Mouse (Mus musculus) hindbrain, embryonic 11.5 days (tissue): ENCODE measurements around the gene Lrpprc. TPM values are rescaled to one million over a fixed set of nuclear protein-coding genes. Genes with fewer than 3 reads are reported as not detected.

Experiments used
- ATAC-seq: fragments of 200-750 bp; cut with Nextera tagmentation; 2 replicates; pipeline ENCODE4 v1.8.0; 2017; ENCODE audit warnings: mild to moderate bottlenecking, moderate TSS enrichment, moderate library complexity; ENCODE audit not compliant: low FRiP score
- DNase-seq: peaks from one replicate; pipeline ENCODE4 v3.0.0-alpha.2; 2015; ENCODE audit warnings: low spot score
- H3K27ac ChIP-seq: fragments of 300-500 bp; sonication (generic); 2 replicates; pipeline ENCODE4 v1.5.1; 2014; ENCODE audit warnings: mild to moderate bottlenecking, low read depth, low read length
- H3K27me3 ChIP-seq: fragments of 300-500 bp; sonication (generic); 2 replicates; pipeline ENCODE4 v1.6.1; 2014; ENCODE audit warnings: mild to moderate bottlenecking, low read length, moderate library complexity, mixed read lengths; ENCODE audit not compliant: control insufficient read depth, insufficient read depth
- H3K36me3 ChIP-seq: fragments of 300-500 bp; sonication (generic); 2 replicates; pipeline ENCODE4 v1.6.1; 2014; ENCODE audit warnings: mild to moderate bottlenecking, low read length, moderate library complexity, mixed read lengths; ENCODE audit not compliant: control insufficient read depth, insufficient read depth
- H3K4me1 ChIP-seq: fragments of 300-500 bp; sonication (generic); replicated peaks from 2 replicates; pipeline ENCODE4 v1.6.1; 2014; ENCODE audit warnings: low read length, mixed read lengths; ENCODE audit not compliant: control insufficient read depth, insufficient read depth
- H3K4me2 ChIP-seq: fragments of 300-500 bp; sonication (generic); replicated peaks from 2 replicates; pipeline ENCODE4 v1.6.1; 2014; ENCODE audit warnings: mild to moderate bottlenecking, low read depth, low read length
- H3K4me3 ChIP-seq: fragments of 300-500 bp; sonication (generic); 2 replicates; pipeline ENCODE4 v1.5.1; 2014; ENCODE audit warnings: low read depth, low read length
- H3K9ac ChIP-seq: fragments of 300-500 bp; sonication (generic); 2 replicates; pipeline ENCODE4 v1.6.1; 2014; ENCODE audit warnings: low read depth, low read length
- H3K9me3 ChIP-seq: fragments of 300-500 bp; sonication (generic); 2 replicates; pipeline ENCODE4 v1.6.1; 2016; ENCODE audit warnings: low read length; ENCODE audit not compliant: control insufficient read depth
- WGBS: fragments of 180-500 bp; shearing (Covaris S2); extraction: QIAGEN DNeasy Blood & Tissue Kit; methylation state at CpG from one replicate; pipeline ENCODE4 v1.1.7; 2014; 5-methylcytosine and 5-hydroxymethylcytosine counted together
- polyA plus RNA-seq: library from polyadenylated mRNA; unstranded; fragments of >200 nt; fragmentation: Nextera tagmentation; extraction: Ambion mirVana; gene quantifications from 2 replicates; pipeline ENCODE4 v1.2.1, GENCODE M21; 2014

The Lrpprc gene
- polyA plus RNA-seq, 1 experiment from 2014 or later, result 50.8 TPM

DNA sequence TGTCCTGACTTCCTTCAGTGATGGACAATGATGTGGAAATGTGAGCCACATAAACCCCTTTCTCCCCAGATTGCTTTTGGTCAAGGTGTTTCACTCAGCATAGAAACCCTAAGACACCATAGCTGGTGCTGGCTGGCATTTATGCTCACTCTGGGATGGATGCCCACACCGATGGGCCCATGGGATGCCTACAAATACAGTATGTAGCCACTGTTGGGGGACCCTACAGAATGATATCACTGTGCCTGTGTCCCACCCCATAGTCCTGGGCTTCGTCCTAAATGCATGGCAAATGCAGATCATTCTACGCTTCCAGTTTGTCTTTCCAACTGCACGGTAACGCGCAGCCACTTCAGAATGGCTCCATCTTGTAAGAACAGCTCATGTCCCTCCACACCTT, 10.3 kb downstream of the Lrpprc start:
- DNase-seq, result no peak
- ATAC-seq, result no peak
- no peak overlapping the region for H3K27ac ChIP-seq
- no peak overlapping the region for H3K9ac ChIP-seq
- no peaks in the 10 kb centered on the region for H3K9me3 ChIP-seq
- H3K4me2 ChIP-seq, result no peak overlapping the region
- H3K4me3 ChIP-seq, result no peak overlapping the region
- no peaks in the 10 kb centered on the region for H3K27me3 ChIP-seq
- 99% methylated on average over 6 of the region's 6 CpGs for WGBS
- no peaks in the 10 kb centered on the region for H3K4me1 ChIP-seq
- H3K36me3 ChIP-seq, result no peaks in the 10 kb centered on the region

DNA sequence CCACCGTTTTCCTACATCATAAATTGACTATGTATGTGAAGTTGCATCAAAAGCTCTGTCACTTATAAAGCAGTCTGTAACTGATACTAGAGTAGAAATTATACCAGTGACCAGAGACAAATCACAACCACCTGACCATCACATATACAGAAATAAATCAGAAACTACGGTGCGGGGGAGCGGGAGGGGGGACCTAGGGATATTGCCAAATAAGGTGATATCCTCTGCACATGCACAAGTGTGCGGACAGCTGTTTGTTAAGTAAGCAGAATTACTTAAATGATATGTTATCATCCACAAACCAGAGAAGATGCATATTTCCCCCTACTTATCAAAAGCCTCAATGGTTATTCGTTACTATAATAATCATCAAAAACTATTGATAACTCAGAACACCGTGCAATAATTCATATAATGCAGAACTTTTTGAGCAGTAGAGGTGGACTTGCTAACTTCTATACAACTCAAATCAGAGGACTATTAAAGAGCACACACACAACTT, 12.1 kb downstream of the Lrpprc start:
- ATAC-seq, result no peak
- Histone ChIP-seq H3K9ac (no peak overlapping the region), H3K27me3 (no peaks in the 10 kb centered on the region), H3K9me3 (no peaks in the 10 kb centered on the region), H3K36me3 (no peaks in the 10 kb centered on the region), H3K4me1 (no peaks in the 10 kb centered on the region), H3K4me3 (no peak overlapping the region), H3K27ac (no peak overlapping the region), H3K4me2 (no peak overlapping the region)
- 96% methylated on average over 7 of the region's 7 CpGs for WGBS
- DNase-seq, result no peak

DNA sequence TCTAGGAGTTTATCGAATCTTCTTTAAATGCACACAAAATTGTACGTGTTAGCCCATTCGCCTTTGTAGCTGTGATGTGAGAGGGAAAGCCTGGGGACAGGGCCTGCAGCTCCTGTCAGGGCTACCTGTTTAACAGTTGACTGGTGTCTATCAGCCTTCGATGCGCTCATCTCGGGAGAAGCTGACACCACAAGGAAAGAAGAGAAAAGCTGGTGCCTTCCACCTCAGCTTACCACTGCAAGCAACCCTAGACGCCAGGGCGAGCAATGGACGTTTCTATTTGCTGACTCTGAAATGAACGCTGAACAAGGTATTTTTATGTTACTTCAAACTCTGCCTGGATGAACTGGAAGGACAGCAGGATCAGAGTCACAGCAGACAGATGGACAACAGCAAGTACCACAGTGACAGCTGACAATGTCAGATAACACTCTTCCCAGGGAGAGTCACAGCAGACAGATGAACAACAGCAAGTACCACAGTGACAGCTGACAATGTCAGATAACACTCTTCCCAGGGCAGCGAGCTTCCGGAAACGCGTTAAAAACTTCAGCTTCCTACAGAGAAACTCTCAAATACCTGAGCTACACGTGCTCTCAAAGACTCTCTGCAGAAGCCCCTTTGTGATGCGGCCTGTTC, 14.1 kb downstream of the Lrpprc start:
- H3K4me1 ChIP-seq, result no peaks in the 10 kb centered on the region
- H3K27me3 ChIP-seq, result no peaks in the 10 kb centered on the region
- ATAC-seq, result no peak
- no peak overlapping the region for H3K27ac ChIP-seq
- no peak for DNase-seq
- H3K36me3 ChIP-seq, result no peaks in the 10 kb centered on the region
- H3K4me2 ChIP-seq, result no peak overlapping the region
- no peak overlapping the region for H3K9ac ChIP-seq
- no peak overlapping the region for H3K4me3 ChIP-seq
- WGBS, result 93% methylated on average over 16 of the region's 16 CpGs
- H3K9me3 ChIP-seq, result no peaks in the 10 kb centered on the region

DNA sequence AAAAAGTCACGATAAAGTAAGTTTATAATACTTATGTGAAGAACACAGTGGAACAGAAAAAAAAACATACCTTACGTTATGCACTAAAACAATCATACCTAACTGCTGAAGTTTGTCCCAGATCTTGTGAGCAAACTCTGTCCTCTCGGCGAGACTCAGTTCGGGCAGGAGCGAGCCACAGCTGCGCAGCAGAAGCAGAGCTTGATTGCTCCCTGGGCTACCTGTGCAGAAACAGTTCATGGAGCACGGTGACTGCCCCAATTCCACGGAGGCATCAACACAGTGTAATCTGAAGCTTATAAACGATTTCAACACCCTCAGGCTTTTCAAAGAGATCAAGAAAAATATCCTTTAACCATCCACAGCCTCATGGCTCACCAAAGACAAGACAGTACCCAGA, 15.3 kb downstream of the Lrpprc start:
- Histone ChIP-seq H3K36me3 (no peaks in the 10 kb centered on the region), H3K4me1 (no peaks in the 10 kb centered on the region), H3K27ac (no peak overlapping the region), H3K4me2 (no peak overlapping the region), H3K9ac (no peak overlapping the region), H3K9me3 (no peaks in the 10 kb centered on the region), H3K4me3 (no peak overlapping the region), H3K27me3 (no peaks in the 10 kb centered on the region)
- WGBS, result 95% methylated on average over 10 of the region's 10 CpGs
- DNase-seq, result no peak
- ATAC-seq, result no peak

DNA sequence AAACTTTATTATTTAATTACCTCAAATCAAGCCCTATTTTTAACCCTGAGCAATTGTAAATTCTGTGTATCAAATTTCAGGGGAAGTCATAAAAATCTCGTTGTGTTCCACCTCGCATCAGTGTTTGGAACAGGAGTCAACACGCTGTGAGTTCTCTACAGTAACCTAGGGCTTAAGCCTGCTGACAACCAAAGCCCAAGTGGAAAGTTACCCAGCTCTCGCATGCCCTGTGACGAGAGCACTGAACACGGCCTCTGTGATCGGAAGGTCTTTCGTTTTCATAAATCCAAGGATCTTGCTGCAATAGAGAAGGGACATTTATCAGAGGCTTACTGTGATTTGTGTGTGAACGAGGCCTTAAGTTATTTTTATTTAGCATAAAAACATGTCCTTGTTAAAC, 18.7 kb downstream of the Lrpprc start:
- H3K36me3 ChIP-seq, result no peaks in the 10 kb centered on the region

DNA sequence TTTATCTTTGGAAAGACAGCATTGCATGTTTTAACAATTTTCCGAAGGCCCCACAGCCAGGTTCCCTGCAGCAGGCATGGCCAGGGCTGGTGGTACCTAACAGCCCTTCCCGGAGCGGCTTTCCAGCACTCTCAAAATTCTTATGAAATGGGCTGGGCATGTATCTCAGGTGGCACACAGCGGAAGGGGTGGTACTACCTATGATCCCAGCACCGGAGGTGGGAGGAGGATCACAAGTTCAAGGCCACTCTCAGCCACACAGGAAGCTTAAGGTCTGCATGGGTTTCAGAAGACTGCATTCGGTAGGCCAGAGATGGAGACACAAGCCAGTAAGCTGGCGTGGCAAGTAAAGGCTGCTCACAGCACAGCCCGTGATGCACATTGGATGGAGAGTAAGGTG, 31.6 kb downstream of the Lrpprc start:
- Histone ChIP-seq H3K4me3 (no peak overlapping the region), H3K36me3 (no peaks in the 10 kb centered on the region), H3K9ac (no peak overlapping the region), H3K27me3 (no peaks in the 10 kb centered on the region), H3K9me3 (no peaks in the 10 kb centered on the region), H3K4me2 (no peak overlapping the region), H3K27ac (no peak overlapping the region), H3K4me1 (no peaks in the 10 kb centered on the region)
- 79% methylated on average over 8 of the region's 8 CpGs for WGBS
- ATAC-seq (no peak), DNase-seq (no peak)

More for the DNA sequence above, 18.7 kb downstream of the Lrpprc start:
- 91% methylated on average over 9 of the region's 9 CpGs for WGBS
- Histone ChIP-seq H3K27me3 (no peaks in the 10 kb centered on the region), H3K4me2 (no peak overlapping the region), H3K9ac (no peak overlapping the region), H3K27ac (no peak overlapping the region), H3K9me3 (no peaks in the 10 kb centered on the region), H3K4me3 (no peak overlapping the region), H3K4me1 (no peaks in the 10 kb centered on the region)
- ATAC-seq, result no peak
- DNase-seq, result no peak

DNA sequence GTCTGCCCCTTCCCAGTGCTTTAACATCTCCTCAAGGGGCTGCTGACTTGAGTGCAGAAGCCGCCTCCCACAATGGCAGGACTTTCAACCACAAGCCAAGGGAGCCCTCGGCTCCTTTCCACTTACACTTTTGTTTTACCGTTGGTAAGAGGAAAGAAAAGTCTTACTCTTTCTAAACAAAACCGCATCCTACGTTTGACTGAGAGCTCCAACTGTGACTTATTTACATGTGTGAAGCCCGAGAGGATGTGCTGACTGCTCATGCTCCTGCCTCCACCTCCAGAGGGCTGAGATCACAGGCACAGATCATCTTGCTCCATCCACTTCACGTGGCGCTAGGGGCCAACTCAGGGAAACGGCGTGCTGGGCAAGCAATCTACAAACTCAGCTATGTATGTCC, 32.2 kb downstream of the Lrpprc start:
- H3K9ac ChIP-seq, result no peak overlapping the region
- DNase-seq (no peak), ATAC-seq (no peak)
- no peak overlapping the region for H3K27ac ChIP-seq
- H3K27me3 ChIP-seq, result no peaks in the 10 kb centered on the region
- no peak overlapping the region for H3K4me3 ChIP-seq
- no peaks in the 10 kb centered on the region; the same call in 1 of the 2 replicates for H3K4me1 ChIP-seq
- 15% methylated on average over 10 of the region's 10 CpGs for WGBS
- no peak overlapping the region for H3K4me2 ChIP-seq
- no peaks in the 10 kb centered on the region for H3K36me3 ChIP-seq
- H3K9me3 ChIP-seq, result no peaks in the 10 kb centered on the region

DNA sequence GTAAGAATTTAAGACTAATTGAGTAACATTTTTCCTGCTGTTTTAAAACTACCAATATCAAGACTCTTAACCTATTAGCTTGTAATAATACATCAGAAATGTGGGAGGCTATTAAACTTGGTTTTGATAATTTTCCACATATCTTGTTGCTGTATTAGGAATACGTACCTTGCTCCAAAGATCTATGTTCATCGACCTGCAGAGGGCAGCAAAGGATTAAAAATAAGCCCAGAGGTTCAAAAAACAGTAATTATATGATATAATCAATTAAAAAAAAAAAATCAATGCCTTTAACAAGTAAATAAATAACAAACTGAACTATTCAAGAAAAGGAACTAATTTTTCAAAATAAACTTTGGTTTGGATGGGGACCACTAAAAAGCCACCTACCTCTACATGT, 34.5 kb downstream of the Lrpprc start:
- Histone ChIP-seq H3K4me1 (no peaks in the 10 kb centered on the region; the same call in 1 of the 2 replicates), H3K27ac (no peak overlapping the region), H3K4me2 (no peak overlapping the region), H3K9ac (no peak overlapping the region), H3K36me3 (no peaks in the 10 kb centered on the region), H3K27me3 (no peaks in the 10 kb centered on the region), H3K4me3 (no peak overlapping the region), H3K9me3 (no peaks in the 10 kb centered on the region)
- DNase-seq (no peak), ATAC-seq (no peak)
- 77% methylated on average over 2 of the region's 2 CpGs for WGBS

DNA sequence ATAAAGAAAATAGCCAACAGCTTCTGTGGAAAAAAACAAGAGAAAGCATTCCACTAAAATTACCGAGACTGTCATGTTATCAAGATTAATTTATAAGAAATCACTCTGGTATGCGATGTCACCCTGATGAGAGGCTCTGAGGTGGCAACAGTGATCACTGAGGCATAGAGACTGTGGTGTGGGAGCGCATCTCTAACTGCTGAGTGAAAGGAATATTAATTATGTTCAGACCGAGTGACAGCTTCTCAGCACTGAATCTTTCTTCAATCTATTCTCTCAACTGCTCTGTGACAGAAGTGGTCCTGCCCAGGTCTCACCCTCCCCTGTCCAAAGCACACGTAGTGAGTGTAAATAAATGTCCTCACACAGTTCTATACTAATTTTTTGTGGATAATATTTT, 37.1 kb downstream of the Lrpprc start:
- no peaks in the 10 kb centered on the region for H3K36me3 ChIP-seq
- no peak overlapping the region for H3K4me2 ChIP-seq
- H3K9me3 ChIP-seq, result no peaks in the 10 kb centered on the region
- no peak overlapping the region for H3K4me3 ChIP-seq
- peaks cover 5% of the 10 kb centered on the region for H3K4me1 ChIP-seq
- 69% methylated on average over 5 of the region's 5 CpGs for WGBS
- DNase-seq (no peak), ATAC-seq (0 out of 2 replicates have a peak, but pooled peaks have one; percentile 30)
- H3K27ac ChIP-seq, result no peak overlapping the region
- H3K9ac ChIP-seq, result no peak overlapping the region
- no peaks in the 10 kb centered on the region for H3K27me3 ChIP-seq
